Mouse (Mus musculus) G1E-ER4 (cell line): ENCODE data around the gene Khk. TPM values are rescaled to one million over a fixed set of nuclear protein-coding genes. Genes with fewer than 3 reads are reported as not detected.

Experiments used
- GATA1 ChIP-seq: IDR thresholded peaks from one replicate; pipeline ENCODE4 v1.8.0; 2012; ENCODE audit warnings: low read length, inconsistent platforms
- polyA plus RNA-seq: library from polyadenylated mRNA; stranded (reverse); fragments of >175 nt; gene quantifications from 2 replicates; pipeline ENCODE4 v1.2.3, GENCODE M21; 2012

Khk gene
- polyA plus RNA-seq, result 38.7 and 67.1 TPM in 2 replicates

- no peak for TF ChIP-seq GATA1
Observed at GRCm38 (mm10) chr5:30921256-30922033, at the start of gene Khk. Gene Khk (plus strand): TSS chr5:30921431.

GRCm38 (mm10) chr5:30872574-30872973 is 48.7 kb upstream of the Khk start:
- TF ChIP-seq GATA1, result no peak

GRCm38 (mm10) chr5:30874365-30874764 is 46.9 kb upstream of the Khk start:
- no peak for TF ChIP-seq GATA1

- TF ChIP-seq GATA1, result no peak
Observed at GRCm38 (mm10) chr5:30878616-30879015, 42.6 kb upstream of the Khk start.

GRCm38 (mm10) chr5:30879347-30879943 is 41.8 kb upstream of the Khk start:
- TF ChIP-seq GATA1, result no peak

GRCm38 (mm10) chr5:30886209-30886608 is 35.0 kb upstream of the Khk start:
- no peak for TF ChIP-seq GATA1

- no peak for TF ChIP-seq GATA1
Observed at GRCm38 (mm10) chr5:30886731-30887130, 34.5 kb upstream of the Khk start.

- no peak for TF ChIP-seq GATA1
Observed at GRCm38 (mm10) chr5:30887331-30887761, 33.9 kb upstream of the Khk start.

GRCm38 (mm10) chr5:30887858-30888336 is 33.3 kb upstream of the Khk start:
- no peak for TF ChIP-seq GATA1

GRCm38 (mm10) chr5:30888337-30889087 is 32.7 kb upstream of the Khk start, which contains the start of gene Agbl5:
Gene Agbl5 (plus strand): TSS chr5:30888694.
- no peak for TF ChIP-seq GATA1

GRCm38 (mm10) chr5:30889088-30889754 is 32.0 kb upstream of the Khk start:
- no peak for TF ChIP-seq GATA1

- no peak for TF ChIP-seq GATA1
Observed at GRCm38 (mm10) chr5:30890375-30890774, 30.9 kb upstream of the Khk start.

GRCm38 (mm10) chr5:30901860-30902259 is 19.4 kb upstream of the Khk start:
- TF ChIP-seq GATA1, result no peak

- no peak for TF ChIP-seq GATA1
Observed at GRCm38 (mm10) chr5:30907413-30908059, 13.7 kb upstream of the Khk start, which contains the start of gene Ost4. Gene Ost4 (minus strand): TSS chr5:30907788.
